Mouse (Mus musculus) midbrain, postnatal 0 days (tissue): Measurements from ENCODE around the gene Ttc7b. TPM values are rescaled to one million over a fixed set of nuclear protein-coding genes. Genes with fewer than 3 reads are reported as not detected.

Source experiments
- ATAC-seq: fragments of 200-750 bp; cut with Nextera tagmentation; 2 replicates; pipeline ENCODE4 v1.8.0; 2017; ENCODE audit warnings: moderate number of reproducible peaks, mild to moderate bottlenecking, moderate TSS enrichment, moderate library complexity; ENCODE audit not compliant: low FRiP score
- DNase-seq: peaks from one replicate; pipeline ENCODE4 v3.0.0-alpha.2; 2015; ENCODE audit warnings: low spot score
- H3K27ac ChIP-seq: fragments of 300-500 bp; sonication (generic); 2 replicates; pipeline ENCODE4 v1.5.1; 2014; ENCODE audit warnings: low read depth, mild to moderate bottlenecking, low read length, mixed read lengths
- H3K27me3 ChIP-seq: fragments of 300-500 bp; sonication (generic); 2 replicates; pipeline ENCODE4 v1.6.1; 2014; ENCODE audit warnings: low read length, control low read depth, mixed read lengths; ENCODE audit not compliant: insufficient read depth
- H3K36me3 ChIP-seq: fragments of 300-500 bp; sonication (generic); 2 replicates; pipeline ENCODE4 v1.6.1; 2014; ENCODE audit warnings: low read length, control low read depth, mixed read lengths; ENCODE audit not compliant: insufficient read depth
- H3K4me1 ChIP-seq: fragments of 300-500 bp; sonication (generic); 2 replicates; pipeline ENCODE4 v1.6.1; 2014; ENCODE audit warnings: mild to moderate bottlenecking, control low read depth, antibody characterized with exemption, low read length, mixed read lengths; ENCODE audit not compliant: insufficient read depth
- H3K4me2 ChIP-seq: fragments of 300-500 bp; sonication (generic); 2 replicates; pipeline ENCODE4 v1.6.1; 2014; ENCODE audit warnings: low read depth, mild to moderate bottlenecking, low read length, mixed read lengths; ENCODE audit not compliant: poor library complexity, severe bottlenecking
- H3K4me3 ChIP-seq: fragments of 300-500 bp; sonication (generic); 2 replicates; pipeline ENCODE4 v1.5.1; 2014; ENCODE audit warnings: low read depth, mild to moderate bottlenecking, low read length, moderate library complexity
- H3K9ac ChIP-seq: fragments of 300-500 bp; sonication (generic); replicated peaks from 2 replicates; pipeline ENCODE4 v1.6.1; 2014; ENCODE audit warnings: mild to moderate bottlenecking, low read length, moderate library complexity, mixed read lengths; ENCODE audit not compliant: poor library complexity, severe bottlenecking
- H3K9me3 ChIP-seq: fragments of 300-500 bp; sonication (generic); 2 replicates; pipeline ENCODE4 v1.6.1; 2016; ENCODE audit warnings: low read length, control low read depth
- CTCF ChIP-seq: IDR thresholded peaks from 2 replicates; pipeline ENCODE4 v1.5.1; 2016; ENCODE audit warnings: antibody characterized with exemption, mild to moderate bottlenecking
- WGBS: fragments of 180-500 bp; shearing (Covaris S2); extraction: QIAGEN DNeasy Blood & Tissue Kit; methylation state at CpG from one replicate; pipeline ENCODE4 v1.1.7; 2014; 5-methylcytosine and 5-hydroxymethylcytosine counted together
- polyA plus RNA-seq: library from polyadenylated mRNA; unstranded; fragments of >200 nt; fragmentation: Nextera tagmentation; extraction: Ambion mirVana; gene quantifications from 2 replicates; pipeline ENCODE4 v1.2.1, GENCODE M21; 2015
- total RNA-seq: library from RNA; depleted of rRNA; stranded (reverse); fragments of >200 nt; gene quantifications from 2 replicates; pipeline ENCODE4 v1.2.3, GENCODE M21; 2014

The Ttc7b gene
- total and polyA plus RNA-seq, 2 experiments from 2014 or later, result 8.7 to 38.9 TPM

GRCm38 (mm10) chr12:100503659-100504058, 17.0 kb downstream of the Ttc7b start:
- no peaks in the 10 kb centered on the region for H3K9me3 ChIP-seq
- H3K4me2 ChIP-seq, result no peak overlapping the region
- no peak for DNase-seq
- peaks cover 14% of the 10 kb centered on the region for H3K36me3 ChIP-seq
- no peaks in the 10 kb centered on the region for H3K27me3 ChIP-seq
- H3K9ac ChIP-seq, result no peak overlapping the region
- WGBS, result 79% methylated on average over 4 of the region's 4 CpGs
- no peak for ATAC-seq
- no peak overlapping the region for H3K4me3 ChIP-seq
- H3K27ac ChIP-seq, result no peak overlapping the region
- H3K4me1 ChIP-seq, result no peaks in the 10 kb centered on the region
- TF ChIP-seq CTCF, result no peak

- no peaks in the 10 kb centered on the region for H3K4me1 ChIP-seq
- H3K9me3 ChIP-seq, result no peaks in the 10 kb centered on the region
- no peak overlapping the region for H3K4me2 ChIP-seq
- no peak overlapping the region for H3K4me3 ChIP-seq
- no peak for ATAC-seq
- no peak overlapping the region for H3K9ac ChIP-seq
- no peak for TF ChIP-seq CTCF
- no peak for DNase-seq
- no peaks in the 10 kb centered on the region for H3K27me3 ChIP-seq
- peaks cover 21% of the 10 kb centered on the region for H3K36me3 ChIP-seq
- H3K27ac ChIP-seq, result no peak overlapping the region; the same call in 1 of the 2 replicates
- WGBS, result 85% methylated on average over 3 of the region's 3 CpGs
Measured at GRCm38 (mm10) chr12:100502544-100502943, 18.1 kb downstream of the Ttc7b start.

GRCm38 (mm10) chr12:100501261-100501660, 19.4 kb downstream of the Ttc7b start:
- H3K4me3 ChIP-seq, result no peak overlapping the region
- ATAC-seq (no peak), DNase-seq (no peak)
- H3K27ac ChIP-seq, result no peak overlapping the region
- H3K4me2 ChIP-seq, result no peak overlapping the region
- TF ChIP-seq CTCF, result no peak
- H3K4me1 ChIP-seq, result no peaks in the 10 kb centered on the region
- H3K9ac ChIP-seq, result no peak overlapping the region
- no peaks in the 10 kb centered on the region for H3K27me3 ChIP-seq
- no peaks in the 10 kb centered on the region for H3K9me3 ChIP-seq
- H3K36me3 ChIP-seq, result peaks cover 21% of the 10 kb centered on the region
- WGBS, result 92% methylated on average over 4 of the region's 4 CpGs

GRCm38 (mm10) chr12:100499469-100499868, 21.2 kb downstream of the Ttc7b start:
- H3K9me3 ChIP-seq, result no peaks in the 10 kb centered on the region
- H3K27me3 ChIP-seq, result no peaks in the 10 kb centered on the region
- DNase-seq (no peak), ATAC-seq (no peak)
- H3K4me1 ChIP-seq, result no peaks in the 10 kb centered on the region
- WGBS, result 93% methylated on average over 13 of the region's 13 CpGs
- H3K36me3 ChIP-seq, result peaks cover 25% of the 10 kb centered on the region
- no peak overlapping the region for H3K9ac ChIP-seq
- H3K4me2 ChIP-seq, result no peak overlapping the region
- no peak overlapping the region for H3K4me3 ChIP-seq
- no peak overlapping the region for H3K27ac ChIP-seq
- TF ChIP-seq CTCF, result no peak

- Histone ChIP-seq H3K9ac (no peak overlapping the region), H3K4me2 (no peak overlapping the region), H3K4me3 (no peak overlapping the region), H3K9me3 (no peaks in the 10 kb centered on the region), H3K27ac (no peak overlapping the region), H3K27me3 (no peaks in the 10 kb centered on the region), H3K4me1 (no peaks in the 10 kb centered on the region), H3K36me3 (peaks cover 31% of the 10 kb centered on the region)
- DNase-seq, result no peak
- 94% methylated on average over 5 of the region's 5 CpGs for WGBS
- no peak for TF ChIP-seq CTCF
- ATAC-seq, result no peak
Measured at GRCm38 (mm10) chr12:100498006-100498405, 22.6 kb downstream of the Ttc7b start.

- H3K4me2 ChIP-seq, result no peak overlapping the region
- peaks cover 42% of the 10 kb centered on the region for H3K36me3 ChIP-seq
- H3K9me3 ChIP-seq, result no peaks in the 10 kb centered on the region
- ATAC-seq (no peak), DNase-seq (no peak)
- H3K27me3 ChIP-seq, result no peaks in the 10 kb centered on the region
- TF ChIP-seq CTCF, result no peak
- H3K4me3 ChIP-seq, result no peak overlapping the region
- WGBS, result 94% methylated on average over 7 of the region's 7 CpGs
- no peak overlapping the region for H3K9ac ChIP-seq
- H3K4me1 ChIP-seq, result no peaks in the 10 kb centered on the region
- H3K27ac ChIP-seq, result no peak overlapping the region
Measured at GRCm38 (mm10) chr12:100495083-100495482, 25.5 kb downstream of the Ttc7b start.
